Mouse (Mus musculus) G1E (cell line): ENCODE data around the gene Abcc10. TPM values are rescaled to one million over a fixed set of nuclear protein-coding genes. Genes with fewer than 3 reads are reported as not detected.

Source experiments
- ATAC-seq: 2 replicates; pipeline ENCODE4 v1.8.0; 2016; ENCODE audit warnings: mild to moderate bottlenecking; ENCODE audit not compliant: insufficient number of reproducible peaks, poor library complexity, low FRiP score, severe bottlenecking; ENCODE audit errors: extremely low read depth
- DNase-seq: peaks from one replicate; pipeline ENCODE4 v3.0.0; 2012; ENCODE audit warnings: low spot score
- H3K27me3 ChIP-seq: 2 replicates; pipeline ENCODE4 v1.6.1; 2012; ENCODE audit warnings: mild to moderate bottlenecking, low read length, inconsistent platforms; ENCODE audit not compliant: insufficient read depth
- H3K36me3 ChIP-seq: replicated peaks from 2 replicates; pipeline ENCODE3; 2012; ENCODE audit warnings: mild to moderate bottlenecking, inconsistent platforms
- H3K4me1 ChIP-seq: 2 replicates; pipeline ENCODE4 v1.6.1; 2012; ENCODE audit warnings: low read depth, low read length, inconsistent platforms, mixed read lengths; ENCODE audit not compliant: insufficient read depth
- H3K4me3 ChIP-seq: 2 replicates; pipeline ENCODE4 v1.5.1; 2012; ENCODE audit warnings: low read depth, mild to moderate bottlenecking, inconsistent platforms, low read length, moderate library complexity, mixed read lengths
- H3K9me3 ChIP-seq: replicated peaks from 2 replicates; pipeline ENCODE4 v1.6.1; 2012; ENCODE audit warnings: inconsistent platforms
- CTCF ChIP-seq: IDR thresholded peaks from 2 replicates; pipeline ENCODE4 v1.5.1; 2012; ENCODE audit warnings: low read depth, low read length, inconsistent platforms, mixed read lengths
- GATA1 ChIP-seq: IDR thresholded peaks from 2 replicates; pipeline ENCODE4 v1.6.1; 2012; ENCODE audit warnings: borderline replicate concordance, low read length, inconsistent platforms, mixed read lengths
- GATA2 ChIP-seq: IDR thresholded peaks from 2 replicates; pipeline ENCODE4 v1.6.1; 2012; ENCODE audit warnings: low read depth, low read length, inconsistent platforms, borderline replicate concordance
- POLR2AphosphoS5 ChIP-seq: IDR thresholded peaks from 2 replicates; pipeline ENCODE4 v1.6.1; 2012; ENCODE audit warnings: low read depth, low read length, inconsistent platforms; ENCODE audit not compliant: insufficient replicate concordance
- TAL1 ChIP-seq: conservative IDR thresholded peaks from 2 replicates; pipeline ENCODE4 v1.6.1; 2012; ENCODE audit warnings: low read depth, low read length, inconsistent platforms, mixed read lengths
- polyA plus RNA-seq: library from polyadenylated mRNA; stranded (reverse); fragments of >175 nt; gene quantifications from 2 replicates; pipeline ENCODE4 v1.2.3, GENCODE M21; 2012
- total RNA-seq, 2 experiments: library from RNA; stranded (forward) in 1 of 2; stranded (reverse) in 1 of 2; fragments of 200-1000 nt in 1 of 2; fragments of >200 nt in 1 of 2; fragmentation: Nextera tagmentation in 1 of 2; gene quantifications; 2 replicates each; pipeline ENCODE4 v1.2.3; 2014 to 2017

Gene Abcc10
- total and polyA plus RNA-seq, 3 experiments: 3.8 to 11.7 (median 8.6) TPM

- TF ChIP-seq TAL1 (no peak), GATA2 (no peak), GATA1 (no peak), CTCF (no peak), POLR2AphosphoS5 (no peak)
- no peak for DNase-seq
- Histone ChIP-seq H3K4me1 (peaks cover 15% of the 10 kb centered on the region), H3K27me3 (peaks cover 56% of the 10 kb centered on the region), H3K4me3 (no peak overlapping the region), H3K36me3 (peaks cover 2% of the 10 kb centered on the region), H3K9me3 (no peaks in the 10 kb centered on the region)
- ATAC-seq: no peak
Measured at GRCm38 (mm10) chr17:46297028-46297363, 31.2 kb downstream of the Abcc10 start.

GRCm38 (mm10) chr17:46296601-46297000 is 31.6 kb downstream of the Abcc10 start:
- Histone ChIP-seq H3K4me3 (no peak overlapping the region), H3K9me3 (no peaks in the 10 kb centered on the region), H3K4me1 (peaks cover 15% of the 10 kb centered on the region), H3K36me3 (no peaks in the 10 kb centered on the region), H3K27me3 (peaks cover 59% of the 10 kb centered on the region)
- no peak for DNase-seq
- no peak for ATAC-seq
- TF ChIP-seq GATA2 (no peak), POLR2AphosphoS5 (no peak), TAL1 (no peak), CTCF (no peak), GATA1 (no peak)

- H3K27me3 ChIP-seq: peaks cover 50% of the 10 kb centered on the region
- DNase-seq (no peak), ATAC-seq (no peak)
- no peaks in the 10 kb centered on the region for H3K9me3 ChIP-seq
- no peak overlapping the region for H3K4me3 ChIP-seq
- no peaks in the 10 kb centered on the region for H3K36me3 ChIP-seq
- H3K4me1 ChIP-seq: peaks cover 15% of the 10 kb centered on the region
- TF ChIP-seq CTCF (no peak), GATA2 (no peak), GATA1 (no peak), TAL1 (no peak), POLR2AphosphoS5 (no peak)
Measured at GRCm38 (mm10) chr17:46287678-46288095, 40.5 kb downstream of the Abcc10 start.

GRCm38 (mm10) chr17:46285407-46285806 is 42.7 kb downstream of the Abcc10 start:
- DNase-seq (no peak), ATAC-seq (no peak)
- peaks cover 34% of the 10 kb centered on the region for H3K4me1 ChIP-seq
- no peak overlapping the region for H3K4me3 ChIP-seq
- no peaks in the 10 kb centered on the region for H3K9me3 ChIP-seq
- peaks cover 38% of the 10 kb centered on the region for H3K27me3 ChIP-seq
- TF ChIP-seq POLR2AphosphoS5 (no peak), TAL1 (no peak), GATA1 (no peak), CTCF (no peak), GATA2 (no peak)
- H3K36me3 ChIP-seq: peaks cover 15% of the 10 kb centered on the region

- TF ChIP-seq TAL1 (no peak), CTCF (no peak), POLR2AphosphoS5 (no peak), GATA1 (no peak), GATA2 (no peak)
- Histone ChIP-seq H3K9me3 (no peaks in the 10 kb centered on the region), H3K27me3 (peaks cover 34% of the 10 kb centered on the region), H3K36me3 (peaks cover 23% of the 10 kb centered on the region), H3K4me1 (peaks cover 38% of the 10 kb centered on the region), H3K4me3 (no peak overlapping the region)
- DNase-seq: no peak
- ATAC-seq: no peak
Measured at GRCm38 (mm10) chr17:46284653-46285052, 43.5 kb downstream of the Abcc10 start.

GRCm38 (mm10) chr17:46283911-46284310 is 44.2 kb downstream of the Abcc10 start:
- no peak for TF ChIP-seq CTCF
- TF ChIP-seq GATA1: no peak
- no peak for TF ChIP-seq POLR2AphosphoS5
- TF ChIP-seq TAL1: no peak
- TF ChIP-seq GATA2: no peak
- Histone ChIP-seq H3K4me3 (no peak overlapping the region), H3K9me3 (no peaks in the 10 kb centered on the region), H3K27me3 (peaks cover 26% of the 10 kb centered on the region), H3K4me1 (peaks cover 42% of the 10 kb centered on the region), H3K36me3 (peaks cover 30% of the 10 kb centered on the region)
- no peak for DNase-seq
- no peak for ATAC-seq

GRCm38 (mm10) chr17:46283140-46283539 is 45.0 kb downstream of the Abcc10 start:
- TF ChIP-seq CTCF: no peak
- peaks cover 42% of the 10 kb centered on the region for H3K4me1 ChIP-seq
- peaks cover 38% of the 10 kb centered on the region for H3K36me3 ChIP-seq
- H3K27me3 ChIP-seq: peaks cover 19% of the 10 kb centered on the region
- ATAC-seq: no peak
- peak overlapping the region; percentile 77; the same call in 1 of the 2 replicates for H3K4me3 ChIP-seq
- peak; percentile 29 for DNase-seq
- no peaks in the 10 kb centered on the region for H3K9me3 ChIP-seq
